17 mouse cellular contexts compared by ENCODE assay signal in genomic region chr8:111325222-111325790, GRCm38 (mm10). TPM values are rescaled to one million over a fixed set of nuclear protein-coding genes. Genes with fewer than 3 reads are reported as not detected.
DNase-seq lines count a peak whose midpoint lies in the region; ATAC-seq lines count a peak whose summit lies in the region.
"Had no signal": no experiment of that assay in that cellular context is flagged by ENCODE, and none has a peak within 500 bp of the region (broad histone marks: within the 10 kb centered on the region; RNA-seq: fewer than 3 reads in every experiment).

No protein-coding gene starts in this region.

- DNase-seq in MEL-GATA-1-ER (ENCODE audit: extremely low read depth, low read depth), result peak; percentile 82
- DNase-seq in left cerebral cortex, postnatal 25 days (ENCODE audit: low spot score in 2 of 2), result no peak
- no peak for DNase-seq in spleen, postnatal 4 days (ENCODE audit: low spot score in 2 of 2)
- DNase-seq in spleen, postnatal 36 days (ENCODE audit: low spot score in 2 of 2), result no peak
- DNase-seq: adrenal gland, adult 2 months; adrenal gland, postnatal 10 days; adrenal gland, postnatal 25 days; cerebellum, adult 11-12 months; cerebellum, adult 2 months; cerebellum, adult 9-10 months; cerebellum, postnatal 10 days; cerebellum, postnatal 25 days; forebrain, postnatal 0 days had no signal

- ATAC-seq in granulocyte monocyte progenitor cell, adult 5-6 weeks (replicated peaks; ENCODE audit: poor library complexity, severe bottlenecking), result peak; percentile 44; the same call in 1 of the 2 replicates
- peak; percentile 52 for ATAC-seq in megakaryocyte progenitor cell, adult 5-6 weeks (replicated peaks; ENCODE audit: poor library complexity)
- ATAC-seq: forebrain, embryonic 13.5 days; forebrain, embryonic 15.5 days; forebrain, postnatal 0 days had no signal

- intact Hi-C loops in left cerebral cortex, postnatal 25 days (cut with DNase I), result no loop called here

RNA-seq across cellular contexts. Expression of gene Mlkl, which starts 12.7 kb away (rescaled TPM):
- total RNA-seq in granulocyte monocyte progenitor cell, adult 5-6 weeks (2014; fragmentation: Nextera tagmentation), result 69.6 and 84.6 TPM in 2 replicates
- total RNA-seq in granulocyte monocyte progenitor cell, adult 5-6 weeks (2017), result 79.5 and 106 TPM in 2 replicates
- 92.8 and 93.6 TPM in 2 replicates for total RNA-seq in megakaryocyte progenitor cell, adult 5-6 weeks (2015)
- 78.9 and 88.4 TPM in 2 replicates for total RNA-seq in megakaryocyte progenitor cell, adult 5-6 weeks (2017)
- under 1 TPM; 0.30 to 0.41 TPM for total RNA-seq in left cerebral cortex, postnatal 25 days (2021)

RNA-seq across cellular contexts. Expression of gene Rfwd3, which starts 25.3 kb away (rescaled TPM):
- total RNA-seq in granulocyte monocyte progenitor cell, adult 5-6 weeks (2014; fragmentation: Nextera tagmentation), result 73.8 and 74.6 TPM in 2 replicates
- total RNA-seq in granulocyte monocyte progenitor cell, adult 5-6 weeks (2017), result 72.6 and 77.3 TPM in 2 replicates
- total RNA-seq in megakaryocyte progenitor cell, adult 5-6 weeks (2015), result 59.5 and 62.3 TPM in 2 replicates
- 73.7 and 77.4 TPM in 2 replicates for total RNA-seq in megakaryocyte progenitor cell, adult 5-6 weeks (2017)
- 10 to 100 TPM; 19.8 to 21.4 TPM for total RNA-seq in left cerebral cortex, postnatal 25 days (2021)

Comparison
In these comparisons a context has a peak if more than half of its experiments do, and no peak if none do; other contexts are left out.
1. RNA of gene Mlkl, which starts 12.7 kb away (total RNA-seq): 69.6 to 106 TPM in granulocyte monocyte progenitor cell, adult 5-6 weeks and 78.9 to 93.6 TPM in megakaryocyte progenitor cell, adult 5-6 weeks; 0.30 to 0.41 TPM in left cerebral cortex, postnatal 25 days; every median in the first group is over 10 times any median in the second.